Mouse (Mus musculus): ENCODE results near the gene Colq.

Colq gene

DNA sequence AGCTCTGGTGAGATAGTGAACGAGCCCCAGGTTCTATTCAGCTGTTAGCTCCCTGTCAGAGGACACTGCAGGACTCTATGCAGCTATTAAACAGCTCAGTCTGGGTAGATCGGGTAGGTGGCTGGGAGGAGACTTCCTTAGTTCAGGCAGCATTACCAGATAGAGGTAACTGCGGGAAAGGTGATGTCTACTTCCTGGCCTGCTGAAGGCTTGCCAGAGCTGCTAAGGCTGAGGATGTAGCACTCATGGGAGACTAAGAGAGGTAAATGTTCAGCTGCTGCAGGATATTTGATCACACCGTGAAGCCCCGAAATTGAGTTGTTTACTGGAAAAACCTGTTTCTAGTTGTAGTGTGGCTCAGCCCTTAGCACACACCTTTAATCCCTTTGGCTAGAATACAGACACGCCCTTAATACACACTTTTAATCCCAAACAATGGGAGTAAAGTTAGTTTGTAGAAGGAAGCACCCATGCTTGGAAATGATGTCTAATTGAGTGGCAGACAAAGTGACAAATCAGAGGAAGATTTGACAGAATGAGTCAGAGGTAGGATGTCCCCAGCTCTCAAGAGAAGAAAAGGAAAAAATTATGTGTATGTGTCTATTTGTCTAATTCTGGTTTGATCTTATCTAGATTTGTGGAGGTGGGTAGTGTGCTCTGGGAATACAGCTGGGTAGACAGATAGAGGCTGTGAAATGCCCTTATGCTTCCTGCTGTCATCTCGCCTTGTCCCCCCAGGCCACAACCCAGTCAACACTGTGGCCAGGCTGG is 65.9 kb downstream of the Colq start:
- DNase-seq (ENCODE audit: low spot score in 2 of 2), result no peak

DNA sequence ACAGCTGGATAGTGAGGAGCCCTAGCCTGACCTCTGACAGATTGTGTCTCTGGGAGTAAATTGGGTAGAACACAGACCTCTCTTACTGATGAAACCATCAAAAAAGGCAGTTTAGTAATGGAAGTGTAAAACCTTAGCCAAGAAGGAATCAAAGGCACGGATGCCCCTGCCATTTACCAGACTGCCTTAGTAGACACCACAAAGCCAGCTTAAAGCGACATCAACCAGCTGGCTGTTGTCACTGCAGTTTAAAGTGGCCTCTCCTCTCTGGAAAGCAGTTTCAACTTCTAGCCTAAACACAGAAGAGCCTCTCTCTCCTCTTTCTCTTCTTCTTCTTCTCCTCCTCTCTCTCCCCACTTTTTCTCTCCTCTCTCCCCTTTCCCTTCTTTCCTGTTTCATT is 69.8 kb downstream of the Colq start:
- DNase-seq (ENCODE audit: low spot score in 2 of 2), result no peak

DNA sequence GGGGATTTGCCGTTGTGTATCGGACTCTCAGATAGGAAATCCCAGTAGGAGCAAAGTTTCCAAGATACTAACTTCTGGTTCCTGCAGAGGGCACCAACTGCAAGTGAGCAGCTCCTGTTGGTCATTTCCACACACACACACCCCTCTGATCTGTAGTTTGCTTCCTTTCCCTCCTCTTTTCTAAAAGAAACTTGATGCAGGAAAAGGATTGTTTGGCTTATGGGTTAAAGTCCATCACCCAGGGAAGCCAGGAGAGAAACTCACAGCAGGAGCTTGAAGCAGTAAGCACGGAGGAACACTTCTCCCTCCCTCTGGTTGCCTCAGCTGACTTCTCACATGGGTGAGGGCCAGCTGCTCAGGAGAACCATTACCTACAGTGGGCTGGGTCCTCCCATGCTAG is 72.0 kb downstream of the Colq start:
- no peak for DNase-seq (ENCODE audit: low spot score in 2 of 2)

DNA sequence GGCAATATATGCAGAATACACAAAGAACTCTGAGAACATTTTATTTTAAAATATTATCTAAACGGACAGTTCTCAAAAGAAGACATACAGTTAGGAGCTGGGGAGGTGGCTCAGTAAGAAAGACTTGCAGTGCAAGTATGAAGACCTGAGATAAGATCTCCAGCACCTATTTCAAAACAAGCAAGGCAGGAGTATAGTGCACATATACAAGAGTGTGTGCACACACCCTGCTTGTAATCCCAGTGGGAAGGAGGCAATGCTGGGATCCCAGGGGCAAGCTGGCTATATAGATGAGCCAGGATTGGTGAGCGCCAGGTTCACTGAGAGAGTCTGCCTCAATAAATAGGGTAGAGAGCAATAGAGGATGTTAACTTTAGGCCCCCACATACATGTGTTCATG is 75.2 kb downstream of the Colq start:
- DNase-seq (ENCODE audit: low spot score in 2 of 2), result no peak

DNA sequence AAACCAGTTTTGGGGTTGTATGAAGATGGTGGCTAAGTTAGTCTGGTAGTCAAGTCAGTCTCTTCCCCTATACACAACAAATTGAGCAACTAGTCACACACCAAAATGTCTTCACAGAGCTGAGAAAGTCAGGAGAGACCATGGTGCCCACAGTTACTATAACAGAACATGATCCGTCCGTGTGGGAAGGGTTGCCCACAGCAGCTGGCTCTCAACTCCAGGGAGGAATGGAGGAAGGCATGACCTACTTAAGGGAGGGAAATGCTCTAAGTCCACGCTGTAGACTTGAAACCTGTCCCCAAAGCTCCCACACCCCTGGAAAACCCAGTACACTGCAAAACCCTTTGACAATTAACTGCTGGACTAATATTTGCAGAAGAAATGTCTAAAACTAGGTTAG is 80.8 kb downstream of the Colq start:
- DNase-seq (ENCODE audit: low spot score in 2 of 2), result no peak

DNA sequence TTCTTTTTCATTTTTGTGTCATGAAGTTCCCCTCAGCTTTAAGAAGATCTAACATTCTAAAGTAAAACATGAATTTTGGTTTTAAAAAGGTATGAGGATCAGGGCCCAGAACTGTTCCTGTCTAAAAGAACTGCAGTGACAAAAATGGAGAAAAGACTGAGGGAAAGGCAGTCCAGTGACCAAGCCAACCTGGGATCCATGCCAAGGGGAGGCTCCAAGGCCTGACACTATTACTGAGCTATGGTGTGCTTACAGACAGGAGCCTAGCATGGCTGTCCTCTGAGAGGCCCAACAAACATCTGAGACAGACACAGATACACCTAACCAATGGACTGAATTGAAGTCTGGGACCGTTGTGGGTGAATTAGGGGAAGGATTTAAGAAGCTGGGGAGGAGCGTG is 81.2 kb downstream of the Colq start:
- no peak for DNase-seq (ENCODE audit: low spot score in 2 of 2)

DNA sequence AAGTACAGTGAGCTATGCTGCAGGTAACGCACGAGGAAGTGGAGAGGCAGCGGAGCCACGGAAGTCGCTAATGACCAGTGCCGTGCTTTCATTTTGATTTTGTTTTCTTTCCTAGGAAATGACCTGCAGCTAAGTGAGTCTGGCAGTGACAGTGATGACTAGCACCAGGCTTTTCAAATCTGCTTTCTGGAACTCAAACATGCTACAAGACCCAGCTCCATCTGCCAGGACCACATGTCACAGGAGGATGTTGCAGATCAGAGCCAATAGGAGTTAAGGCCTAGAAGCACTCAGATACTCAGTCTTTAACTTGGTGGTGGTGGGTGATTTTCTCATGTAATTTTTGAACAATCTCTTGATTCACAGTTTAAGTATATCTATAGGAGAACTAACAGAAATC is 84.7 kb downstream of the Colq start:
- no peak for DNase-seq (ENCODE audit: low spot score in 2 of 2)

DNA sequence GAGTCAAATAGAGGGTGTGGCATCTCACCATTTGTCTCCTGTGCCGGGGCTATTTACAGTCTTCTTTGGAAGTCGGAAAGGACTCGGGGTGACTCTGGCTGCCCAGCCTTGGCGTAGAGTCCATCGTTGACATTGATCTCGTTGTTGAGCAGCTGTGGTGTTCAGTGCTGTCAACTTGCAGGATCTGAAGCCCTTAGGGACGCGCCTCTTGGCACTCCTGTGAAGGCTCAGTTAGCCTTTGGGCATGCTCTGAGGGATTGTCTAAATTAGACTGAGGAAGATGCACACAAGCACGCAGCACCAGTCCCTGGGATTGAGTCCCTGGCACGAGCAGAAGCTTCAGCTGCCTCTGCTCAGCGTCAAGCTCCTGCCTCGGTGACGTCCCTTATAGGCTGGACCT is 87.7 kb downstream of the Colq start:
- no peak for DNase-seq (ENCODE audit: low spot score in 2 of 2)

DNA sequence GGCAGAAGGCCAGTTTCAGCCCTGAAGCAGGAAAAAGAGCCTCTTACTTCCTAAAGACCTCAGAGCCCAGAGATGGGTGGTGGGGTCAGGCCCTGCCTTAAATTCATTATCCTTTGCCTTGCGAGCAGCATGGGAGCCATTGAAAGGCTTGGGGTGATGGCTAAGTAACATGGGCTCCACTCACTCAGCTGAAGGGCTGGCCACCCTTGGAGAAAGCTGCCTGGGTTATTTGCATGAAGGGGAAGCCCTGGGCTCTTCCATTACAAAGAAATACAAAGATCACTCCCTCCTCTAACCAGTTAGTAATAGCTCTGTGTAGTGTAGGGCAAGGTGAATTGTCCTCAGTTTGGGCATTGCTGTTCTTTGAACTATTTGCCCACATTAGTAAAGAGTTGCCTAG is 91.6 kb downstream of the Colq start:
- no peak for DNase-seq (ENCODE audit: low spot score in 2 of 2)

DNA sequence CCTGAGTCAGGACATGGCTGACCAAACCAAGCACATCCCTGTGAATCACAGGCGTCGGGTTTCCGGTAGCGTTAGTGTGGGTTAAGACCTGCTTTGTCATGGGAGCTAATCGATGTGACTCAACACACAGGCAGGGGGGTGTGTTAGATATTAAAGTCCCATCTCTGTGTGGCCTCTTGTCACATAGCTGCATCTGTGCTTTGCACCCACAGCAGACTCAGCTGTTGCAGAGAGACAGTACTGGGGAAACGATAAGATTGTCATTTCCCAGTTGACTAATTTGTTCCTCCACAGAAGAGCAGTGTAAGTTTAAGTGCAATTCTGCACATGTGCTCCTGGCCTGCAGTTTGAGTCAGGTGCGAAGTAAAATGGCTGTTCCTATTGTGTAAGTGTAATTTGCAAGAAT is 94.9 kb downstream of the Colq start:
- no peak for DNase-seq (ENCODE audit: low spot score in 2 of 2)

DNA sequence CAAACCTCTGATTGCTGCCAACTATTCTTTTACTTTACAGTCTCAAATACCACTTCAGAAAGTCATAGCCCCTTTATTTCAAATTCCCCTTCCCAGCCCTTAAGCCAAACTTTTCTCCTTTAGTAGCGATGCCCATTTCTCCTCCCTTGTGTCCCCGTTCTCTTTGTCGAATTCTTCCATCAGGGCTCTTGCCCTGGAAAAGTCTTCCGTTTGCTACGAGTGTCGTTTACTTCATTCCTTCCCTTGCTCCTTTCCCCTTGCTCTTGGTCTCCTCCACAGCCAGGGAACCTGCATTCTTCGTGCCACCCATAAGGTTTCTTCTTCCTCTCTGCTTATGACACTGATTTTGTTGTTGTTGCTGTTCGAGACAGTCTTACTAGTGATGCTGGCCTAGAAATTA is 95.6 kb downstream of the Colq start:
- no peak for DNase-seq (ENCODE audit: low spot score in 2 of 2)

DNA sequence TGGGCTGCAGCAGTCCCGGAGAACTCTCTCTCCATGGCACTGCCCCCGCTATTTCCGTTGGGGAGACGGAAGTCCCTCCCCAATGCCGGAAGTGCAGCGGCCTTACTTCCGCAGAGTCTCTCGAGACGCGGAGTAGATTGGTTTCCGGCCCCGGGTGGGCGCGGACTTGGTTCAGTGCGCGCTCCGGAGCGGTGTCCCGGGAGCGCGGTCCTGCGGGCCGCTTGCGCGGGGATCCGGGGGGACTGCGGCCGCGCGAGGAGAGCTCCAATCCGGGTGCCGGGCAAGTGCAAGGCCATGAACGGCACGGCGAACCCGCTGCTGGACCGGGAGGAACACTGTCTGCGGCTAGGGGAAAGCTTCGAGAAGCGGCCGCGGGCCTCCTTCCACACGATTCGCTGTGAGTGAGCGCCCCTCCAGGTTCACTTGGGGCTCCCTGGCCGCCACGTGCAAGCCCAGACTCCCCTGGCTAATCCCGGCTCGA is 96.1 kb downstream of the Colq start, which contains the start of gene Mettl6:
Mettl6 (minus strand) TSS at position 66 of the 481 bp plus-strand sequence.
- DNase-seq (ENCODE audit: low spot score in 2 of 2), result peak; percentile 81 to 86

DNA sequence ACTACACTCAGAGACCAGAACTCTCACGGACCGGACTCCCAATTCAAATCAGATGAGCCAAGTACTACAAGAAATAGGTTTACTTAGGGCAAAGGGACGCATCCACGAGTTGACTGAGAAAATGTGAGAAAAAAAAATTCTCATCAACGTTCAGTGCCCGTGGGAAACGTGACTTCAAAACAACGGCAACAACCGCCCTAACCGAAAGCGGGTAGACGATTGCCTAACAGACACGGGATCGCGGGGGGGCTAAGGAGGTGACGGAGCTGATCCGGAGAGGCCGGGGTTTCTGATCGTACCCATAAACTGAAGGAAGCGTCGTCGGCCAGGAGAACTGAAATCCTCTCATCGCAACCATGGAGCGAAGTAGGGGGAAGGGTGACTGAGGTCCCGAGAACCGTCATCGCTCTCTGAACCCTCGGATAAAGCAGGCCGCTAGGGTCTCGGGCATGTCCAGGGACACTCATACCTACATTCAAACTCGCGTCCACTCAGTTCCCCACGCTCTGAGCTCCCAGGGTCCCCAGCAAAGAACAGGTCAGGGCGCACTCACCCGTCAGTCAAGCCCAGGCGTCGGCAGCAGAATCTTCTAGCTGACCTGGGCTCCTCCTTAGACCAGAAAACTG is 96.7 kb downstream of the Colq start, which contains the start of gene Eaf1:
Eaf1 (plus strand) TSS at position 51 of the 626 bp plus-strand sequence.
- peak; percentile 17 to 22 for DNase-seq (ENCODE audit: low spot score in 2 of 2)

DNA sequence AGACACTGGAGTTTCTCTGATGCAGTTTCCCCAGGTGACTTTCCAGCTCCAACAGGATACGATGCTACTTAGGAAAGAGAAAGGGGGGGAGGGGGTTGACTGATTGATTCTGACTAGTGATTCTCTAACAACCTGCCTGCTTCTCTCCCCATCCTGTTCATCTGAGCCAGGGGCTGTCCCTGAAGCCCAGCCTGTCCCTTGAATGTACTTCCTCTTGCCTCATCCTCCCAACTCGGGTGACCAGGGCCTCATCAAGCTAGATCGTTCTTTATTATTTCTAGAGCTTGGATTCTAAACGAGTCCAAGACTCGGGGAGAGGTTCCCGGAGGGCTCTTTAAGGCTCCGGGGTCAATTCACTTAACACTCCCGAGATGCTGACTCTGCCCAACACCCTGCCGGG is 97.2 kb downstream of the Colq start:
- DNase-seq (ENCODE audit: low spot score in 2 of 2), result no peak

DNA sequence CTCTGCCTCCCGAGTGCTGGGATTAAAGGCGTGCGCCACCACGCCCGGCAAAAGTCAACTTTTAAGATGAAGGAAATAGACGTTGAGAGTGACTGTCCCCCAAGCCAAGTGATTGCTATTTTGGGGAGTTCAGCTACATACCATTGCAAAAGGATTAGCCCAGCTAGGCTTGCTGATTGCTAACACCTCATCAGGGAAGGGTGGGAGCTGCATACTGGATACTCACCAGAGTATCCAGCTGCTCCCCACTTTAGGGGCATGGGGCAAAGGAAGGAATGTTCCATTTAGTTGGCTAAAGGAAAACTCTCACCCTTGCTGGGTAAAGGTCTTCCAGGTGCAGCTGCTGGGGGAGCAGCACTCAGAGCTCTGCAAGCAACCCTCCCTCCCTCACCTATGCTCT is 103.1 kb downstream of the Colq start:
- no peak for DNase-seq (ENCODE audit: low spot score in 2 of 2)

DNA sequence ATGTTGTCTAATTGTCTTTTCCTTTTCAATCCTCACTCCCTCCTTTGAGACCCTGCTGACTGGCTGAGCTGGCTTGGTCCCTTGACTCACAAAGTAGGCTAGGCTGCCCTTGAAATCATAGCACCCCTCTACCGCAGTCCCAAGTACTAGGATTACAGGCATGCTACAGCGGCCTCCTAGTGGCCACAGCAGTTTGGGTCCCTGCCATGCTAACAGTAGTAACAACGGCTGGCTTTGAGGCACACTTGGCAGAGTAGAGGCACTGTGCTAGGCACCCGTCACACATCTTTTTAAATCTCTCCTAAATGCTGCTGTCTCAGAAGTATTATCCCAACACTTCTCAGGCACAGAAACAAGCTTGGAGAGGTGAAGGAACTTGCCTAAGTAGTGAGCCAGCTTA is 104.7 kb downstream of the Colq start:
- no peak for DNase-seq (ENCODE audit: low spot score in 2 of 2)

DNA sequence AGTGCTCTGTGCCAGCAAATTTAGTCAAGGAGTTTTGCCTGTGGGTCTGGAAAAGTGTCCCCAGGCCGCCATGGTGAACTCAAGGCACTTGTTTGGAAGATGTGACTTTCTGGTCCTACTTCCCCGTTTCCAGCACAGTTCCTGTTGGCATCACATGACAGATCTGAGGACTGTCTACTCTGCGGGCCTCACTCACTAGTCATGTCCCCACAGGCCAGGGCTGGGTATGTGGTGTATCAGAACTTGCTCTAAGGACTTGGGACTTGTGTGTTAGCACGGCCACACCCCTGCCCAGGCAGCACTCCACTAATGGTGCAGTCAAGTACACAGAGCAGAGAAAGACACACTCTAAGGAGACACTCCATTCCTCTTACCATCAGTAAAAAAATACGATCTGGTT is 108.7 kb downstream of the Colq start:
- no peak for DNase-seq (ENCODE audit: low spot score in 2 of 2)

DNA sequence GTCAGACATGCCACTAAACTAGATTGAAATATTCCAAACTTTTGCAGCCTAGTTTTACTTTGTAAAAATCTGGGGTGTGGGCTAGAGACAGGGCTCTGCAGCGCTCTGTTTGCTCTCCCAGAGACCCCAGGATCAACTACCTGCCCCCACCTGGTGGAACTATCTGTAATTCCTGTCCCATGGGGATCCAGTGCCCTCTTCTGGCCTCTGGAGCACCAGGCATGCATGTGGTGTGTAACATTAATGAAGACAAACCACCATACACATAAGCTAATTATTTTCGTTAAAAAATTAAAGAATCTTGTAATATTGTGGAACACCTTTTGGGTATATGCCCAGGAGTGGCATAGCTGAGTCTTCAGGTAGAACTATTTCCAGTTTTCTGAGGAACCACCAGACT is 117.8 kb downstream of the Colq start:
- no peak for DNase-seq (ENCODE audit: low spot score in 2 of 2)
